Mouse (Mus musculus): ENCODE measurements around the gene Eipr1.

DNA sequence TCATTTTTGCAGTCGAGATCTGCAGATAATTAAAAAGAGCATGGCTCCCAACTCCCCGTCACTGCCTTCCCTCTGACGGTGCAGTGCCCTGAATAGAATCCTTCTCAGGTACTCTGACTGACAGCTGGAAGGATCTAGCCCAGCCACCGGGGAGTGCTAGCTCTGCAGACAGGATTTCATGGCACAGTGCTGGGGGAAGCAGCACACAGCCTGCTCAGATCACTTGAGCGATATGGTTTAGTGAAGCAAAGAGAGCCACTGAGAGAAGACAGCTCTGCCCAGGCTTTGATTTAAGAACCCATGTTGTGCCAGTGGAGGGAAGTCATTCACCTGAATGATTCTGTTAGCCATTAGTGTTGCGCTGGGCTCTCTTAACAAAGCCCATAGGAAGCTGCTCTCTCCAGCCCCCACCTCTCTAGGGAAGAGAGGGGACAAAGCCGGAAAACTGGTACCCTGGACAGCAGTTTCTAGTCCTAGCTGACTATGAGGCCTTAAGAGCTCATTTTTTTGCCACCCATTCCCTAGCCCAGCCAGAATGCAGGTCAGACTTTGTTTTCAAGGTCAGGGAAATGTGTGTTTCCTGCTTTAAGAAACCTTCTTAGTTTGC is 137.6 kb downstream of the Eipr1 start:
- TF ChIP-seq CTCF (IDR thresholded peaks at IDR 0.05) (no peak), EP300 (IDR thresholded peaks at IDR 0.05) (no peak)

Measured in lung, postnatal 0 days (tissue).